Mouse (Mus musculus): ENCODE data around the gene Ezh2. TPM values are rescaled to one million over a fixed set of nuclear protein-coding genes. Genes with fewer than 3 reads are reported as not detected.

Gene Ezh2
- polyA plus RNA-seq, 1 experiment from 2014 or later: 55.1 TPM

GRCm38 (mm10) chr6:47560846-47561245 is 34.3 kb downstream of the Ezh2 start:
- 97% methylated on average over 2 of the region's 2 CpGs for WGBS
- no peak for ATAC-seq (ENCODE audit: low FRiP score)
- Histone ChIP-seq H3K4me2 (replicated peaks) (no peak overlapping the region), H3K9me3 (ENCODE audit: control insufficient read depth, low read length) (no peaks in the 10 kb centered on the region), H3K4me1 (replicated peaks; ENCODE audit: control insufficient read depth, insufficient read depth, low read length) (no peaks in the 10 kb centered on the region), H3K4me3 (replicated peaks; ENCODE audit: low read length) (no peak overlapping the region), H3K27me3 (ENCODE audit: control insufficient read depth, insufficient read depth, low read length) (no peaks in the 10 kb centered on the region), H3K9ac (no peak overlapping the region), H3K27ac (no peak overlapping the region), H3K36me3 (replicated peaks; ENCODE audit: control insufficient read depth, insufficient read depth) (peaks cover 68% of the 10 kb centered on the region)
- no peak for DNase-seq (ENCODE audit: low spot score)

- no peak for DNase-seq (ENCODE audit: low spot score)
- Histone ChIP-seq H3K4me3 (replicated peaks; ENCODE audit: low read length) (no peak overlapping the region), H3K27me3 (ENCODE audit: control insufficient read depth, insufficient read depth, low read length) (no peaks in the 10 kb centered on the region), H3K36me3 (replicated peaks; ENCODE audit: control insufficient read depth, insufficient read depth) (peaks cover 69% of the 10 kb centered on the region), H3K4me1 (replicated peaks; ENCODE audit: control insufficient read depth, insufficient read depth, low read length) (no peaks in the 10 kb centered on the region), H3K9ac (no peak overlapping the region), H3K4me2 (replicated peaks) (no peak overlapping the region), H3K9me3 (ENCODE audit: control insufficient read depth, low read length) (no peaks in the 10 kb centered on the region), H3K27ac (no peak overlapping the region)
- ATAC-seq (ENCODE audit: low FRiP score): no peak
Measured at GRCm38 (mm10) chr6:47560407-47560806, 34.7 kb downstream of the Ezh2 start.

GRCm38 (mm10) chr6:47559287-47559686 is 35.9 kb downstream of the Ezh2 start:
- H3K36me3 ChIP-seq (replicated peaks; ENCODE audit: control insufficient read depth, insufficient read depth): peaks cover 75% of the 10 kb centered on the region
- H3K4me2 ChIP-seq (replicated peaks): no peak overlapping the region
- ATAC-seq (ENCODE audit: low FRiP score) (no peak), DNase-seq (ENCODE audit: low spot score) (no peak)
- no peaks in the 10 kb centered on the region for H3K9me3 ChIP-seq (ENCODE audit: control insufficient read depth, low read length)
- no peak overlapping the region for H3K9ac ChIP-seq
- 79% methylated on average over 2 of the region's 2 CpGs for WGBS
- no peaks in the 10 kb centered on the region for H3K27me3 ChIP-seq (ENCODE audit: control insufficient read depth, insufficient read depth, low read length)
- H3K4me1 ChIP-seq (replicated peaks; ENCODE audit: control insufficient read depth, insufficient read depth, low read length): no peaks in the 10 kb centered on the region
- H3K27ac ChIP-seq: no peak overlapping the region
- no peak overlapping the region for H3K4me3 ChIP-seq (replicated peaks; ENCODE audit: low read length)

DNA sequence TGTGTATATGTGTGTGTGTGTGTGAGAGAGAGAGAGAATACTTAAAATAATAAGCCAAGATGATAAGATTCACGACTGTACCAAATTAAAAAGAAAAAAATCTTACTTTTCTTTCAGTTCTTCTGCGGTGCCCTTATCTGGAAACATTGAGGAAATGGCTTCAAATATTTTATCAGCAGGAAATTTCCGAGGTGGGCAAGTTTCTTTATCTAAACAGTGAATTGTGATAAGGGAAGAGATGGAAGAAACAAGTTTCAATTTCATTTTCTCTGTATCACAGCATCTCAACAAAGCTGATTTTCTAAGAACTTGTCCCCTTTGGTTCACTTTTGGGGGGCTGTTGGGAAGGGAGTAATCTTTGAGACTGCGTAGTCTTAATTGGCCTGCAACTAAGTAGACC is 42.9 kb downstream of the Ezh2 start:
- Histone ChIP-seq H3K27ac (no peak overlapping the region), H3K27me3 (ENCODE audit: control insufficient read depth, insufficient read depth, low read length) (no peaks in the 10 kb centered on the region), H3K9me3 (ENCODE audit: control insufficient read depth, low read length) (no peaks in the 10 kb centered on the region), H3K4me2 (replicated peaks) (no peak overlapping the region), H3K4me3 (replicated peaks; ENCODE audit: low read length) (no peak overlapping the region), H3K9ac (no peak overlapping the region), H3K4me1 (replicated peaks; ENCODE audit: control insufficient read depth, insufficient read depth, low read length) (no peaks in the 10 kb centered on the region), H3K36me3 (replicated peaks; ENCODE audit: control insufficient read depth, insufficient read depth) (peaks cover 89% of the 10 kb centered on the region)
- no peak for DNase-seq (ENCODE audit: low spot score)
- no peak for ATAC-seq (ENCODE audit: low FRiP score)
- 97% methylated on average over 4 of the region's 4 CpGs for WGBS

GRCm38 (mm10) chr6:47535333-47535732 is 59.8 kb downstream of the Ezh2 start:
- Histone ChIP-seq H3K36me3 (replicated peaks; ENCODE audit: control insufficient read depth, insufficient read depth) (peaks cover 71% of the 10 kb centered on the region), H3K27me3 (ENCODE audit: control insufficient read depth, insufficient read depth, low read length) (no peaks in the 10 kb centered on the region), H3K9me3 (ENCODE audit: control insufficient read depth, low read length) (no peaks in the 10 kb centered on the region), H3K9ac (no peak overlapping the region), H3K4me3 (replicated peaks; ENCODE audit: low read length) (no peak overlapping the region), H3K27ac (no peak overlapping the region), H3K4me1 (replicated peaks; ENCODE audit: control insufficient read depth, insufficient read depth, low read length) (no peaks in the 10 kb centered on the region), H3K4me2 (replicated peaks) (no peak overlapping the region)
- WGBS: 91% methylated on average over 5 of the region's 5 CpGs
- ATAC-seq (ENCODE audit: low FRiP score) (no peak), DNase-seq (ENCODE audit: low spot score) (no peak)

DNA sequence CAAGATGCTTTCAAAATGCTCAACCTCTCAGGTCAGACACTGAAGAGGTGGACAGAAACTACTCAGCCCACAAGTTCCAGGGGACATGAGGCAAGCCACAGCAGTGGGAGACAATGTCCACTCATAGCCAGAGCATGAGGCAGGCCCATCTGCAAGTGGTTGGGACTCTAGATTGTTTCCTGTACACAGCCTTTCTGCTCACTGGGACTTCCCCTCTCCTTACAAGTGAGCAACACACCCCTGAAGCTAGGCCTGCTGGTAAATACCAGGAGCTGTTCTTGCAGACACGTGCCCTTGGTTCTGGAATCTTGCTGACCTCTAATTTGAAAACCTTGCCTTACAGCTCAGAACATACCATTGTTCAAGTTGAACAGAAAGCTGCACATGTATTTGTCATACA is 62.6 kb downstream of the Ezh2 start:
- Histone ChIP-seq H3K27ac (no peak overlapping the region), H3K4me2 (replicated peaks) (no peak overlapping the region), H3K27me3 (ENCODE audit: control insufficient read depth, insufficient read depth, low read length) (no peaks in the 10 kb centered on the region), H3K4me3 (replicated peaks; ENCODE audit: low read length) (no peak overlapping the region), H3K36me3 (replicated peaks; ENCODE audit: control insufficient read depth, insufficient read depth) (peaks cover 93% of the 10 kb centered on the region), H3K9ac (no peak overlapping the region), H3K9me3 (ENCODE audit: control insufficient read depth, low read length) (no peaks in the 10 kb centered on the region), H3K4me1 (replicated peaks; ENCODE audit: control insufficient read depth, insufficient read depth, low read length) (no peaks in the 10 kb centered on the region)
- DNase-seq (ENCODE audit: low spot score): no peak
- 82% methylated on average over 1 of the region's 1 CpGs for WGBS
- no peak for ATAC-seq (ENCODE audit: low FRiP score)

DNA sequence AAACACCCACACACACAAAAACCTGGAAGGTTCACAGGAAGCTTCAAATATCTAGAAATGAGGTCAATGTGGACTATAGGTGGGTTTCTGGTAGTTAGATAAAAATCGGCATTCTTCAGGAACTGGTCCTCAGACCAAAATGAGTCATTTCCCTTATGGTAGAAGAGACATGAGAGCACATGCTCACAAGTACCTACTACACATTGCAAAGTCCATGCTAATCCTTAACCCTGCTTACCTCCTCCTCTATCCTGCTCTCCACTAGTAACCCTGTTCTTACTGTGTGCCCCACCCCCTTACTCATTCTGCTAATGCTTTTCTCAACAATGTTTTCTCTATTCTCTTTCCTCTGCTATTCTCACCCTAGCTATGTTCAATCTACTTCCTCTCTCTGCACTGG is 67.5 kb downstream of the Ezh2 start:
- Histone ChIP-seq H3K4me1 (replicated peaks; ENCODE audit: control insufficient read depth, insufficient read depth, low read length) (no peaks in the 10 kb centered on the region), H3K27ac (no peak overlapping the region), H3K4me2 (replicated peaks) (no peak overlapping the region), H3K9ac (no peak overlapping the region), H3K27me3 (ENCODE audit: control insufficient read depth, insufficient read depth, low read length) (no peaks in the 10 kb centered on the region), H3K9me3 (ENCODE audit: control insufficient read depth, low read length) (no peaks in the 10 kb centered on the region), H3K36me3 (replicated peaks; ENCODE audit: control insufficient read depth, insufficient read depth) (peaks cover 98% of the 10 kb centered on the region), H3K4me3 (replicated peaks; ENCODE audit: low read length) (no peak overlapping the region)
- DNase-seq (ENCODE audit: low spot score) (no peak), ATAC-seq (ENCODE audit: low FRiP score) (no peak)
- WGBS: 84% methylated on average over 1 of the region's 1 CpGs

- H3K36me3 ChIP-seq (replicated peaks; ENCODE audit: control insufficient read depth, insufficient read depth): peaks cover 97% of the 10 kb centered on the region
- WGBS: 81% methylated on average over 2 of the region's 2 CpGs
Measured at GRCm38 (mm10) chr6:47527129-47527528, 68.0 kb downstream of the Ezh2 start.

DNA sequence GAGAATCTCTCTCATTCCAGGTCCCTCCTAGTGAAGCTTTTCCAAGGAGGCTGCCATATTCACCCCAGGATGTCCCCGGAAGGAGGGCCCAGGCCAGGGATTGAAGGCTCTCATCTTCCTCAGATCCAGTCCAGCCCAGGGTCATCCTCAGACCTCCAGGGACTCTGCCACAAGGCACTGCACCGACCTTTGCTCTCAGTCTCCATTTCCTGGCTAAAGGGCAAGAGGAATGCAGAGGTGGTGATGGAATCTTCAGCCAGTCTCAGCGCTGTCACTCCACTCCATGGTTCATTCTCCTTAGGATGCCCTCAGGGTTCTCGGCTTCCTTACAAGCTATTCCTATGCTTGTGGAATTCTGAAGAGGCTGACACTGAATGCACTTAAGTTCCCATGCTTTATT is 68.7 kb downstream of the Ezh2 start:
- no peak for DNase-seq (ENCODE audit: low spot score)
- H3K4me2 ChIP-seq (replicated peaks): no peak overlapping the region
- no peak overlapping the region for H3K27ac ChIP-seq
- 76% methylated on average over 4 of the region's 4 CpGs for WGBS
- no peaks in the 10 kb centered on the region for H3K4me1 ChIP-seq (replicated peaks; ENCODE audit: control insufficient read depth, insufficient read depth, low read length)
- no peaks in the 10 kb centered on the region for H3K9me3 ChIP-seq (ENCODE audit: control insufficient read depth, low read length)
- H3K27me3 ChIP-seq (ENCODE audit: control insufficient read depth, insufficient read depth, low read length): no peaks in the 10 kb centered on the region
- no peak for ATAC-seq (ENCODE audit: low FRiP score)
- no peak overlapping the region for H3K4me3 ChIP-seq (replicated peaks; ENCODE audit: low read length)
- peaks cover 96% of the 10 kb centered on the region for H3K36me3 ChIP-seq (replicated peaks; ENCODE audit: control insufficient read depth, insufficient read depth)
- no peak overlapping the region for H3K9ac ChIP-seq

More at GRCm38 (mm10) chr6:47527129-47527528, 68.0 kb downstream of the Ezh2 start:
- Histone ChIP-seq H3K4me3 (replicated peaks; ENCODE audit: low read length) (no peak overlapping the region), H3K27me3 (ENCODE audit: control insufficient read depth, insufficient read depth, low read length) (no peaks in the 10 kb centered on the region), H3K9me3 (ENCODE audit: control insufficient read depth, low read length) (no peaks in the 10 kb centered on the region), H3K4me1 (replicated peaks; ENCODE audit: control insufficient read depth, insufficient read depth, low read length) (no peaks in the 10 kb centered on the region), H3K9ac (no peak overlapping the region), H3K27ac (0 out of 2 replicates have a peak overlapping the region, but pooled peaks have one; percentile 38), H3K4me2 (replicated peaks) (no peak overlapping the region)
- no peak for ATAC-seq (ENCODE audit: low FRiP score)
- no peak for DNase-seq (ENCODE audit: low spot score)

DNA sequence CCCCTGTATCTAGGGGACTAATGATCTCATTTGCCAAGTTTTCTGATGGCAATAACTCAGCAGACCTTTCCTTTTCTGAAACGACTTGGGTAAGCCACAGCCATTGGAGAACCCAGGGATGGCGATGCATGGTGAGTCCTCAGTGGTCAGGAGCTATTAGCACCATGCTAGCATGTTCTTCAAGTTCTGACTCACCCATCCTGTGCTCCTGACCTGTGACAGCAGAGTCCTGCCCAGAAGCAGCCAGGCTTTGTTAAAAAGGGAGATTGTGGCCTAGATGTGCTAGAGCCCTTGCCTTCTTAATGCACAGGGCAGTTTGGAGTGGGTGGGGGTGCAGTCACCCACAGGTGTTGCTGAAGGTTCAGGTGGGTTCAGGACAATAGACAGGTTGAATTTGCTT is 70.1 kb downstream of the Ezh2 start:
- Histone ChIP-seq H3K9ac (no peak overlapping the region), H3K36me3 (replicated peaks; ENCODE audit: control insufficient read depth, insufficient read depth) (peaks cover 95% of the 10 kb centered on the region), H3K4me1 (replicated peaks; ENCODE audit: control insufficient read depth, insufficient read depth, low read length) (no peaks in the 10 kb centered on the region), H3K9me3 (ENCODE audit: control insufficient read depth, low read length) (no peaks in the 10 kb centered on the region), H3K4me2 (replicated peaks) (no peak overlapping the region), H3K27me3 (ENCODE audit: control insufficient read depth, insufficient read depth, low read length) (no peaks in the 10 kb centered on the region), H3K4me3 (replicated peaks; ENCODE audit: low read length) (no peak overlapping the region), H3K27ac (no peak overlapping the region)
- DNase-seq (ENCODE audit: low spot score) (no peak), ATAC-seq (ENCODE audit: low FRiP score) (no peak)
- WGBS: 75% methylated on average over 2 of the region's 2 CpGs

Measured in hindbrain, embryonic 14.5 days (tissue).